Mouse (Mus musculus) stomach, embryonic 14.5 days (tissue): Measurements from ENCODE around the gene Zfp74. TPM values are rescaled to one million over a fixed set of nuclear protein-coding genes. Genes with fewer than 3 reads are reported as not detected.

ENCODE experiments used
- ATAC-seq: fragments of 200-750 bp; cut with Nextera tagmentation; 2 replicates; pipeline ENCODE4 v1.8.0; 2017; ENCODE audit warnings: low read depth, moderate TSS enrichment; ENCODE audit not compliant: insufficient number of reproducible peaks, insufficient read depth, low FRiP score
- H3K27ac ChIP-seq: fragments of 300-500 bp; sonication (generic); 2 replicates; pipeline ENCODE4 v1.5.1; 2014; ENCODE audit warnings: mild to moderate bottlenecking, low read length, moderate library complexity, mixed read lengths
- H3K27me3 ChIP-seq: fragments of 300-500 bp; sonication (generic); 2 replicates; pipeline ENCODE4 v1.6.1; 2014; ENCODE audit warnings: low read length, control low read depth, mixed read lengths; ENCODE audit not compliant: control insufficient read depth, insufficient read depth
- H3K36me3 ChIP-seq: fragments of 300-500 bp; sonication (generic); 2 replicates; pipeline ENCODE4 v1.6.1; 2014; ENCODE audit warnings: mild to moderate bottlenecking, control low read depth, low read length, moderate library complexity, mixed read lengths; ENCODE audit not compliant: control insufficient read depth, insufficient read depth
- H3K4me1 ChIP-seq: fragments of 300-500 bp; sonication (generic); 2 replicates; pipeline ENCODE4 v1.6.1; 2014; ENCODE audit warnings: low read length, control low read depth, mixed read lengths; ENCODE audit not compliant: control insufficient read depth, insufficient read depth
- H3K4me2 ChIP-seq: fragments of 300-500 bp; sonication (generic); replicated peaks from 2 replicates; pipeline ENCODE4 v1.6.1; 2014; ENCODE audit warnings: low read depth, low read length, control low read depth
- H3K4me3 ChIP-seq: fragments of 300-500 bp; sonication (generic); 2 replicates; pipeline ENCODE4 v1.5.1; 2014; ENCODE audit warnings: low read depth, low read length, control low read depth
- H3K9ac ChIP-seq: fragments of 300-500 bp; sonication (generic); replicated peaks from 2 replicates; pipeline ENCODE4 v1.6.1; 2014; ENCODE audit warnings: low read depth, mild to moderate bottlenecking, control low read depth, low read length, moderate library complexity, mixed read lengths
- H3K9me3 ChIP-seq: fragments of 300-500 bp; sonication (generic); 2 replicates; pipeline ENCODE4 v1.6.1; 2016; ENCODE audit warnings: low read depth, low read length, control low read depth; ENCODE audit not compliant: control insufficient read depth
- WGBS: fragments of 180-500 bp; shearing (Covaris S2); extraction: QIAGEN DNeasy Blood & Tissue Kit; methylation state at CpG from one replicate; pipeline ENCODE4 v1.1.7; 2014; 5-methylcytosine and 5-hydroxymethylcytosine counted together
- polyA plus RNA-seq: library from polyadenylated mRNA; unstranded; fragments of >200 nt; fragmentation: Nextera tagmentation; extraction: Ambion mirVana; gene quantifications from 2 replicates; pipeline ENCODE4 v1.2.1, GENCODE M21; 2014

Gene Zfp74
- polyA plus RNA-seq, 1 experiment from 2014 or later = 12.0 TPM

DNA sequence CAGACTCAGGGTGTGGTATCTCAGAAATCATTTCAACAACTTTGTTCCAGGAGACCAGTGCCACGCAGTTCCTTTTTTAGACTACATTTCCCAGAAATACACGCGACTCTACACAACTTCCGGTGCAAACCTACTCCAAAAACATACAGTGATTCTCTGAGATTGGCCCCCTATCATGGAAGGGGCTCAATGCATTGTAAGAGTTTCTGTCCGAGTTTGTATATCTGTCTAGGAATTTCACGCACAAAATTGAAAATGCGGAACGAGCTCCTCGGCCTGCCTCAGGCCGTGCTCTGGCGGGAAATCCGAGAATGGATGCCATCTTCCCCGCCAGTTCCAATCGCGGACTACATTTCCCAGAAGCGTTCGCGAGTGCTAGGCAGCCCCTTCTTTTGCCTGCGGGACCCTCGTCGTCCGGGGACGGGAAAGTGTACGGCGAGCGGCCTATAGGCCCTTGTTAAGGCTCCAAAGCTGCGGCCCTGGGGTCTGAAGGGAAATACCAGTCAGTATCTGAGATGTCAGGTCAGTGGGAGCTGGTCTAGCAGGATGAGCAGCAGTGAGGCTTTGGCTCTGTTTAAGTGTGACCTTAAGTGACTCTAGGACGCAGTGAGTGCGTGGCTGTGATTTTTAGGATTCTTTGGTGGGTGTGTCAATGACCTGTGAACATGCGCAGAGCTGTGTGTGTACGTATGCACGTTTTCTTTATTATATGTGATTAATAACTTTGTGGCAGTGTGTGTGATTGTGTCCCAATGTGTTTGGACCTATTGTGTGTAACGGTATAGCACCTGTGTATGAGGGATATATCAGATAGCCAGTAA, 45.5 kb downstream of the Zfp74 start, which contains the start of gene Zfp383:
Gene Zfp383 (plus strand): TSS at position 94 of the 821 bp plus-strand sequence.
- WGBS = under 1% methylated on average over 33 of the region's 33 CpGs
- peaks cover 19% of the 10 kb centered on the region for H3K36me3 ChIP-seq
- H3K27ac ChIP-seq = peak within 1 kb of the TSS; percentile 75
- H3K4me3 ChIP-seq = peak within 1 kb of the TSS; percentile 58
- H3K4me1 ChIP-seq = peaks cover 10% of the 10 kb centered on the region; the same call in 1 of the 2 replicates
- no peaks in the 10 kb centered on the region for H3K27me3 ChIP-seq
- no peaks in the 10 kb centered on the region for H3K9me3 ChIP-seq
- ATAC-seq = peak; percentile 81
- H3K9ac ChIP-seq = peak within 1 kb of the TSS; percentile 70
- peak within 1 kb of the TSS; percentile 55 for H3K4me2 ChIP-seq

GRCm38 (mm10) chr7:29907206-29907605, 46.7 kb downstream of the Zfp74 start:
- peaks cover 14% of the 10 kb centered on the region; the same call in 1 of the 2 replicates for H3K36me3 ChIP-seq
- H3K4me1 ChIP-seq = peaks cover 10% of the 10 kb centered on the region; the same call in 1 of the 2 replicates
- no peaks in the 10 kb centered on the region for H3K27me3 ChIP-seq
- H3K9me3 ChIP-seq = no peaks in the 10 kb centered on the region
- 89% methylated on average over 5 of the region's 5 CpGs for WGBS
- no peak overlapping the region for H3K9ac ChIP-seq
- H3K4me2 ChIP-seq = no peak overlapping the region
- no peak for ATAC-seq
- H3K4me3 ChIP-seq = no peak overlapping the region
- peak overlapping the region; percentile 75; the same call in 1 of the 2 replicates for H3K27ac ChIP-seq

DNA sequence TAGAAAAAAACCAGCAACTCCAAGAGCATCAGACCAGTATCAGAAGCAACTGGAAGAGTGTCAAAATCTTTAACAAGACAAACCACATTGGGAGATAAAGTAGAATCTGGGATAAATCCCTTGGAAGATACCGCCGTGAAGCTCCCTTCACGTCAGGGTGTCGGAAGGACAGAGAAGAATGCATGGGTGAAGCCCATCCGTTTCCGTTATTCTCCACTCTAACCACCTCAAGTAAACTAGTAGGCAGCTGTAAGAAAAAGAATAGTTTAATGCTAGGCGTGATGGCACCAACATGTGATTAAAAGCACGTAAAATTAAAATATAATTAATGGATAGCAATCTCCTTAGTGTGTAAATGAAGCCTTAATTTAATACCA, 47.2 kb downstream of the Zfp74 start:
- peak overlapping the region; percentile 96 for H3K27ac ChIP-seq
- H3K9ac ChIP-seq = no peak overlapping the region; the same call in 1 of the 2 replicates
- peak overlapping the region; percentile 61 for H3K4me2 ChIP-seq
- H3K4me3 ChIP-seq = peak overlapping the region; percentile 59
- WGBS = 23% methylated on average over 8 of the region's 8 CpGs
- no peaks in the 10 kb centered on the region for H3K9me3 ChIP-seq
- H3K4me1 ChIP-seq = peaks cover 10% of the 10 kb centered on the region; the same call in 1 of the 2 replicates
- H3K36me3 ChIP-seq = peaks cover 11% of the 10 kb centered on the region; the same call in 1 of the 2 replicates
- no peak; the same call in 1 of the 2 replicates for ATAC-seq
- no peaks in the 10 kb centered on the region for H3K27me3 ChIP-seq

DNA sequence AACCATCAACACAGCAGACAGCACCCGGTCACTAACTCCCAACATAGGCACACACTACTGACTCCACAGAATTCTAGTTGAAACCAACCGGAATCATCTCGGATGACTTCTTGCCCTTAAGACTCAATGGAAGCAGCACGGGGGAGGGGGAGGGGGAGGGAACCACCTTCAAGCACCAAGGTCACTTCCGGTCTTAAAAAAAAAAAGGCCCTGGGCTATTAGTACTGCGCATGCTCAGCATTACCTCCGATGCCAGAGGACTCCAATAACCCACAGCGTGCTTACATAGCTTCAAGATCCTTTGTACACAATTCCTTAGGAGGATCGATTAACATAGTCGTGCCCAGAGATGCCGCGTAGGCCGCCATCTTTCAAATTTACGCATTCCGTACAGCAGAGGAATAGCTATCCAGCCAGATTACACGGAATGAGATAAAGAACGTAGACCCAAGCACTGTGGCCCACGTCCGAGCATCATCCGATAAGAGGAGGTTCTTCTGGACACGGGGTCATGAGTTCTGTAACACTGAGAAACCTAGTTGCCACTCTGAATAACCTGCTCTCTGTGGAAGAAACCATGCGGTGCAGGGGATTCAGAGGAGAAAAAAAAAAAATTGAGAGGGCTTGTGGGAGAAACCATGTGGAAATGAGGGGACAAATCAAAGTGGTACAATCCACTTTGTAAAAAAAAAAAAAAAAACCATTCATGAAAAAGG, 47.8 kb downstream of the Zfp74 start, which contains the start of gene Zfp27:
Gene Zfp27 (minus strand): TSS at position 607 of the 716 bp plus-strand sequence.
- Histone ChIP-seq H3K9ac (peak within 1 kb of the TSS; percentile 48), H3K4me3 (peak within 1 kb of the TSS; percentile 59), H3K27me3 (no peaks in the 10 kb centered on the region), H3K27ac (peak within 1 kb of the TSS; percentile 96), H3K9me3 (no peaks in the 10 kb centered on the region), H3K36me3 (peaks cover 10% of the 10 kb centered on the region; the same call in 1 of the 2 replicates), H3K4me1 (peaks cover 10% of the 10 kb centered on the region; the same call in 1 of the 2 replicates), H3K4me2 (peak within 1 kb of the TSS; percentile 61)
- under 1% methylated on average over 22 of the region's 22 CpGs for WGBS
- peak; percentile 84 for ATAC-seq

DNA sequence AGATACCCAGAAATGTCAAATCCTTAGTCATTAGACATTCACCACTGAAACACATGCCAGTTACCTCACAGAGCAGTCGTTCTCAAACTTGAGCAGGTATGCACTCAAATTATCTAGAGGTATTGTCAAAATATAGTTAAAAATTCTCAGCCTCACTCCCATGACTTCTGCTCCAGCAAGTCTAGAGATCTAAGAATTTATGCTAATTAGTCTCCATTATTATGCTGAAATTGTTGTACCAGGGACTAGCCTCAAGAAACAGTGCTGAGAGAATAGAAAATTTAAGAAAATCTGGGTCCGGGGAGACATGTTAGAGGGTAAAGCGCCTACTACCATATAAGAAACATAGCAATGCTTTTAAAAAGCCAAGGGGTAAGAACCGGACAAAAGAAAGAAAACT, 49.8 kb downstream of the Zfp74 start:
- no peak overlapping the region for H3K4me2 ChIP-seq
- H3K27me3 ChIP-seq = no peaks in the 10 kb centered on the region
- no peak for ATAC-seq
- no peaks in the 10 kb centered on the region for H3K9me3 ChIP-seq
- H3K4me3 ChIP-seq = no peak overlapping the region
- H3K4me1 ChIP-seq = no peaks in the 10 kb centered on the region
- no peak overlapping the region for H3K9ac ChIP-seq
- H3K27ac ChIP-seq = no peak overlapping the region
- H3K36me3 ChIP-seq = peaks cover 18% of the 10 kb centered on the region
- 95% methylated on average over 4 of the region's 4 CpGs for WGBS

GRCm38 (mm10) chr7:29898351-29898750, 55.5 kb downstream of the Zfp74 start:
- no peak for ATAC-seq
- WGBS = 92% methylated on average over 4 of the region's 4 CpGs
- Histone ChIP-seq H3K27ac (no peak overlapping the region), H3K9ac (no peak overlapping the region), H3K27me3 (no peaks in the 10 kb centered on the region), H3K36me3 (peaks cover 59% of the 10 kb centered on the region), H3K4me3 (no peak overlapping the region), H3K4me1 (no peaks in the 10 kb centered on the region), H3K9me3 (peaks cover 28% of the 10 kb centered on the region), H3K4me2 (no peak overlapping the region)

DNA sequence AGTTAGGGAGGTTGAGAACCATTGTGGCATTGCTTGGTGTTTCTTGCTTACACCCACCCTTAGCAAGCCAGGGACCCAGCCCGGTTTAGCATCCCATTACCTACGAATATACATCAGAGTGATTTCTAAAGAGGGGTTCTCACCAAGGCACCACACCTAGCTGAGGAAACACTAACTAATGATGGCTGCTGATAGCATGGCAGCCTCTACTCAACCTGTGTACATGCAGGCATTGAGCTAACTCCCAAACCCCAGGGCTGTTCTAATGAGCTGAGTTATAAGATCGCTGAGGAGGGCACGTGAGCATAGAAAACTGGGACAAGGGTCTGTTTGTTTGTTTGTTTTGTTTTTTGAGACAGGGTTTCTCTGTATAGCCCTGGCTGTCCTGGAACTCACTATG, 61.1 kb downstream of the Zfp74 start:
- WGBS = 92% methylated on average over 4 of the region's 4 CpGs
- Histone ChIP-seq H3K4me1 (no peaks in the 10 kb centered on the region), H3K27me3 (no peaks in the 10 kb centered on the region), H3K4me3 (no peak overlapping the region), H3K4me2 (no peak overlapping the region), H3K9ac (no peak overlapping the region), H3K9me3 (peaks cover 37% of the 10 kb centered on the region), H3K27ac (no peak overlapping the region), H3K36me3 (peaks cover 41% of the 10 kb centered on the region)
- ATAC-seq = no peak

DNA sequence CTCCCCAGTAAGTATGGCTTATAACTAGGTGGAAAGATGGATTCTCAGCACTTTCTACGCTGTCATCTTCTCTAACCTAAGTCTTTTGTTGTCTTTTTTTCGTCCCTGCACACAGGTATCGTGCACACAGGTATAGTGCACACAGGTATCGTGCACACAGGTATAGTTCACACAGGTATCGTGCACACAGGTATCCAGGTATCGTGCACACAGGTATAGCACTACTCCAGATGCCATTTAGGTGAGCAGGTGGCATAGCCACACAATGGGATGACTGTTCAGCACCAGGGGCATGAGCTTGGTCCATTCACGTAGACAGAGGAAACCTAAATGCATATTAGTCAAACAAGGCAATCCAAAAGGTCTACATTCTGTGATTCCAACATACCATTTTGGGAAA, 63.4 kb downstream of the Zfp74 start:
- 97% methylated on average over 7 of the region's 7 CpGs for WGBS
- no peak overlapping the region for H3K4me3 ChIP-seq
- H3K9me3 ChIP-seq = peaks cover 40% of the 10 kb centered on the region
- no peaks in the 10 kb centered on the region for H3K27me3 ChIP-seq
- H3K36me3 ChIP-seq = peaks cover 29% of the 10 kb centered on the region
- H3K4me1 ChIP-seq = no peaks in the 10 kb centered on the region
- no peak overlapping the region for H3K9ac ChIP-seq
- H3K4me2 ChIP-seq = no peak overlapping the region
- H3K27ac ChIP-seq = no peak overlapping the region
- ATAC-seq = no peak
